Mouse (Mus musculus): Measurements from ENCODE around the gene Samhd1.

DNA sequence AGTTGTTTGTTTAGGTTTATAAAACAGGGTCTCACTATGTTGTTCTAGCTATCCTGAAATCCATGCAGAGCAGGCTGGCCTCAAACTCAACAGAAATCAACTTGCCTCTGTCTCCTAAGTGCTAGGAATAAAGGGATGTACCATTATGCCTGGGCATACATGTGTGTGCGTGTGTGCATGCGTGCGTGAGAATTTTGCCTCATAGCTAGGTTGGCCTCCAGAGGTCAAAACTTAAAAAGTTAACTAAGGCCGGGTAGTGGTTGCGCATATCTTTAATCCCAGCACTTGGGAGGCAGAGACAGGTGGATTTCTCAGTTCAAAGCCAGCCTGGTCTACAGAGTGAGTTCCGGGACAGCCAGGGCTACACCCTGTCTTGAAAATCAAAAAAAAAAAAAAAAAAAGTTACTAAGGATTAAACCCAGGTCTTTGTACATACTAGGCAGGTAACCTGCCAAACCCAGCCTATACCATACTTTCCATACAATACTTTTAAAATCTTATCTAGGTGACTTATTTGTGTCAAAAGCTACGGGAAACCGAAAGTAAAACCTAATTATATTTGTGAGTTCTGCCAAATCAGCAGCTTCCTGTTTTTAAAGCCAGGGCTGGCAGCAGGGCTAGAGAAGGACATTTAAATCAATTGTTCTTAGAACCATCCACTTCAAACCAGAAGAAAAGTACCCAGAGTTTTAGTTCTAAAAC is 4.1 kb downstream of the Samhd1 start:
- TF ChIP-seq MAX (IDR thresholded peaks at IDR 0.05; ENCODE audit: low read length): no peak
- TF ChIP-seq CTCF (conservative IDR thresholded peaks at IDR 0.05 in 1 of 2, IDR thresholded peaks at IDR 0.05 in 1 of 2; ENCODE audit: low read depth in 2 of 2, low read length in 2 of 2): no peak
- TF ChIP-seq ETS1 (conservative IDR thresholded peaks at IDR 0.05; ENCODE audit: low read depth, low read length): peak; percentile 68
- TF ChIP-seq IRF4 (IDR thresholded peaks at IDR 0.05; ENCODE audit: low read depth, low read length): peak; percentile 14; the same call in 1 of the 2 replicates

Data from CH12.LX (cell line).